19 mouse cellular contexts compared by ENCODE assay signal in the genomic region with DNA sequence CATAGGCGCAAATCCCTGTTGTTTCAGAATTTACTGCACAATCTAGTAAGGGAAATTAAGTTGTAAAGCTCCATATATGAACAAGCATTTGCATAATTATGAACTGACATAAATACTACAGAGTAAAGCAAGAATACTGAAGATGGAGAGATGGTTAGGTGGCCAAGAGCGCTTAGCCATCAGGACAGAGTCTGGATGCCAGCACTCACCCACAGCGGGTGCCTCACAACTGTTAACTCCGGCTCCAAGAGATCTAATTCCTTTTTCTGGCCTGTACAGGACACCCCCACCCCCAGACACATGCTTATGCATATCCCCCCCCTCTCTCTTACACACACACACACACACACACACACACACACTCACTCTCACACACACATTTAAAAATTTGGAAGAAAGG. TPM values are rescaled to one million over a fixed set of nuclear protein-coding genes. Genes with fewer than 3 reads are reported as not detected.
DNase-seq lines count a peak whose midpoint lies in the region; ATAC-seq and TF ChIP-seq lines count a peak whose summit lies in the region.
"Had no signal": no experiment of that assay in that cellular context is flagged by ENCODE, and none has a peak within 500 bp of the region (broad histone marks: within the 10 kb centered on the region; RNA-seq: fewer than 3 reads in every experiment).

No protein-coding gene starts in this region.

- TF ChIP-seq CTCF in heart, postnatal 0 days (IDR thresholded peaks at IDR 0.05; ENCODE audit: low read depth) = no peak
- no peak for TF ChIP-seq CTCF in kidney, postnatal 0 days (IDR thresholded peaks at IDR 0.05; ENCODE audit: low read depth)

- H3K4me2 ChIP-seq in heart, embryonic 13.5 days = peak overlapping the region; percentile 48
- H3K4me2 ChIP-seq in heart, postnatal 0 days (ENCODE audit: low read depth, low read length) = peak overlapping the region; percentile 33; the same call in 1 of the 2 replicates
- 0 out of 2 replicates have a peak overlapping the region, but pooled peaks have one; percentile 13 for H3K4me2 ChIP-seq in kidney, postnatal 0 days (ENCODE audit: low read length)
- H3K4me2 ChIP-seq: embryonic facial prominence, embryonic 15.5 days; hindbrain, embryonic 15.5 days had no signal

- H3K27me3 ChIP-seq in heart, embryonic 13.5 days (replicated peaks) = no peaks in the 10 kb centered on the region
- H3K27me3 ChIP-seq in heart, postnatal 0 days (ENCODE audit: control insufficient read depth, insufficient read depth, low read length) = no peaks in the 10 kb centered on the region
- H3K27me3 ChIP-seq in kidney, postnatal 0 days (ENCODE audit: insufficient read depth, low read length) = no peaks in the 10 kb centered on the region
- H3K27me3 ChIP-seq: embryonic facial prominence, embryonic 15.5 days; hindbrain, embryonic 15.5 days had no signal

- 0 out of 2 replicates have a peak overlapping the region, but pooled peaks have one; percentile 47 for H3K27ac ChIP-seq in heart, embryonic 13.5 days (replicated peaks)
- H3K27ac ChIP-seq in heart, postnatal 0 days (ENCODE audit: low read depth) = peak overlapping the region; percentile 38; the same call in 1 of the 2 replicates
- H3K27ac ChIP-seq in kidney, postnatal 0 days = no peak overlapping the region
- H3K27ac ChIP-seq: embryonic facial prominence, embryonic 15.5 days; forebrain, embryonic 10.5 days; hindbrain, embryonic 15.5 days had no signal

- no peak for ATAC-seq in heart, embryonic 13.5 days (ENCODE audit: extremely low read depth, insufficient number of reproducible peaks, low FRiP score, low TSS enrichment)
- 0 out of 2 replicates have a peak, but pooled peaks have one; percentile 44 for ATAC-seq in heart, postnatal 0 days (ENCODE audit: insufficient read depth, low read depth)
- ATAC-seq in kidney, postnatal 0 days (replicated peaks; ENCODE audit: low FRiP score, low read depth) = no peak
- ATAC-seq: forebrain, embryonic 14.5 days had no signal

- peak; percentile 18 to 45 for DNase-seq in cerebellum, postnatal 14 days
- no peak for DNase-seq in cerebellum, adult 8-10 months
- DNase-seq in heart, adult 8-10 months (ENCODE audit: low spot score) = no peak
- DNase-seq in heart, postnatal 0 days (ENCODE audit: low spot score) = no peak
- no peak for DNase-seq in heart, postnatal 4 days
- DNase-seq in kidney, postnatal 0 days (ENCODE audit: low spot score) = no peak
- DNase-seq in kidney, postnatal 14 days = no peak
- DNase-seq: adrenal gland, adult 2 months; adrenal gland, postnatal 25 days; embryo, embryonic 11 days; gastrocnemius, postnatal 14 days; heart, postnatal 14 days; kidney, postnatal 10 days had no signal

- H3K9me3 ChIP-seq in heart, embryonic 13.5 days = no peaks in the 10 kb centered on the region
- H3K9me3 ChIP-seq in heart, postnatal 0 days (replicated peaks; ENCODE audit: control insufficient read depth, low read length) = no peaks in the 10 kb centered on the region
- H3K9me3 ChIP-seq in kidney, postnatal 0 days (replicated peaks; ENCODE audit: low read length) = no peaks in the 10 kb centered on the region
- H3K9me3 ChIP-seq: embryonic facial prominence, embryonic 15.5 days; hindbrain, embryonic 15.5 days had no signal

- no peak for TF ChIP-seq EP300 in heart, postnatal 0 days (IDR thresholded peaks at IDR 0.05; ENCODE audit: low read depth)

- H3K9ac ChIP-seq in heart, embryonic 13.5 days = no peak overlapping the region; the same call in 1 of the 2 replicates
- H3K9ac ChIP-seq in heart, postnatal 0 days (replicated peaks; ENCODE audit: low read depth, low read length) = no peak overlapping the region
- no peak overlapping the region for H3K9ac ChIP-seq in kidney, postnatal 0 days (ENCODE audit: low read depth, low read length)
- H3K9ac ChIP-seq: embryonic facial prominence, embryonic 15.5 days; hindbrain, embryonic 15.5 days had no signal

- no peak overlapping the region for H3K4me3 ChIP-seq in heart, embryonic 13.5 days
- H3K4me3 ChIP-seq in heart, postnatal 0 days (ENCODE audit: low read depth, low read length) = no peak overlapping the region
- no peak overlapping the region for H3K4me3 ChIP-seq in kidney, postnatal 0 days (replicated peaks; ENCODE audit: low read depth, low read length)
- H3K4me3 ChIP-seq: embryonic facial prominence, embryonic 15.5 days; erythroblast, embryonic 14.5 days; forebrain, embryonic 10.5 days; hindbrain, embryonic 15.5 days had no signal

- H3K36me3 ChIP-seq in heart, embryonic 13.5 days = peaks cover 31% of the 10 kb centered on the region
- peaks cover 11% of the 10 kb centered on the region for H3K36me3 ChIP-seq in heart, postnatal 0 days (replicated peaks; ENCODE audit: control insufficient read depth, insufficient read depth, low read length)
- peaks cover 10% of the 10 kb centered on the region; the same call in 1 of the 2 replicates for H3K36me3 ChIP-seq in kidney, postnatal 0 days (ENCODE audit: insufficient read depth, low read length)

- 73% methylated on average over 4 of the region's 4 CpGs for WGBS in heart, embryonic 13.5 days
- 43% methylated on average over 4 of the region's 4 CpGs for WGBS in heart, postnatal 0 days
- 81% methylated on average over 4 of the region's 4 CpGs for WGBS in kidney, postnatal 0 days

- peaks cover 50% of the 10 kb centered on the region for H3K4me1 ChIP-seq in heart, embryonic 13.5 days
- peaks cover 23% of the 10 kb centered on the region for H3K4me1 ChIP-seq in heart, postnatal 0 days (ENCODE audit: control insufficient read depth, insufficient read depth)
- H3K4me1 ChIP-seq in kidney, postnatal 0 days (replicated peaks; ENCODE audit: insufficient read depth, low read length) = peaks cover 14% of the 10 kb centered on the region

RNA-seq across cellular contexts. Expression of gene Cand1, which starts 9.2 kb away (rescaled TPM):
- polyA plus RNA-seq in heart, embryonic 13.5 days (2015; fragmentation: Nextera tagmentation; extraction: Ambion mirVana) = 35.8 and 37.4 TPM in 2 replicates
- total RNA-seq in heart, adult 8-10 months (2022) = 10 to 100 TPM; 33.2 to 50.0 (median 38.3) TPM
- 41.6 and 76.8 TPM in 2 replicates for total RNA-seq in heart, postnatal 0 days (2014; rRNA removed; ENCODE audit: low replicate concordance)
- 15.4 and 19.4 TPM in 2 replicates for polyA plus RNA-seq in heart, postnatal 0 days (2015; fragmentation: Nextera tagmentation; extraction: Ambion mirVana)
- 10 to 100 TPM; 85.4 to 89.8 TPM for total RNA-seq in heart, postnatal 4 days (2021)
- 32.6 and 35.6 TPM in 2 replicates for polyA plus RNA-seq in kidney, postnatal 0 days (2015; fragmentation: Nextera tagmentation; extraction: Ambion mirVana)

Comparison
In these comparisons a context has a peak if more than half of its experiments do, and no peak if none do; other contexts are left out.
1. DNase-seq: peak in cerebellum, postnatal 14 days (2 of 2); none in cerebellum, adult 8-10 months (single experiment), heart, adult 8-10 months (single experiment), heart, postnatal 0 days (single experiment), heart, postnatal 4 days (single experiment), kidney, postnatal 0 days (single experiment) and kidney, postnatal 14 days (single experiment).
2. Peak in every context shown above with its lines, with median percentiles within 50 percentile points of each other: H3K4me2 ChIP-seq.